Mouse (Mus musculus): Measurements from ENCODE around the gene Herc1.

Herc1 gene

GRCm38 (mm10) chr9:66542785-66543184 is 192.5 kb downstream of the Herc1 start:
- DNase-seq = no peak

All from lung, adult 18-20 months (tissue).